Mouse (Mus musculus): ENCODE results near the gene Shd.

DNA sequence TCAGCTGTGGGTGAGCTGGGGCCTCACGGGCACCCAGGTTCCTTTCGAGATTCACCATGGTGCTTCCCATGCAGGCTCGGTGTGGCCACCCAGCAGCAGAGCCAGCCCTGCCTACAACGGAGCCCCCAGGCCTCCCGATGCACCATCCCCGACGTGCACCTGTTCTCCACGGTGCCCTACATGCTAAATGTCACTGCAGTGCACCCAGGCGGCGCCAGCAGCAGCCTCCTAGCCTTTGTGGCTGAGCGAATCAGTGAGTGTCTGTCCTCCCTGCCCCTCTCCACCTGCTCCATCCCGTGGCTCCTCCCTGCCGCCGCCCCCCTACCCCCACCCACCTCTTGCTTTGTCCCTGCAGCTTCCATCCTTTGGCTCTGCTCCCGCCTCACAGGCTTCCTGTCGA, 16.0 kb upstream of the Shd start:
- no peak for TF ChIP-seq POLR2A (IDR thresholded peaks at IDR 0.05; ENCODE audit: low read depth, low read length)
- TF ChIP-seq CTCF (IDR thresholded peaks at IDR 0.05; ENCODE audit: extremely low read depth, insufficient read length, insufficient replicate concordance, low read depth, low read length): no peak

Measured in small intestine, adult 2 months (tissue).